Mouse (Mus musculus) left cerebral cortex, adult 18-20 months (tissue): ENCODE data around the gene Olfm1. TPM values are rescaled to one million over a fixed set of nuclear protein-coding genes. Genes with fewer than 3 reads are reported as not detected.

Source experiments
- DNase-seq, 2 experiments: peaks; one replicate each; pipeline ENCODE4 v3.0.0; 2021 to 2022; ENCODE audit warnings: low spot score in 2 of 2, mixed read lengths in 1 of 2
- total RNA-seq, 2 experiments: library from RNA; stranded (reverse); gene quantifications; 2 replicates each; pipeline ENCODE4 v1.2.3; 2021

Gene Olfm1
- total RNA-seq, 2 experiments from 2014 or later: 1,494 to 1,506 TPM

- no peak for DNase-seq
Measured at GRCm38 (mm10) chr2:28278853-28279252, 86.1 kb downstream of the Olfm1 start.

Other genes starting within 250 kb of the Olfm1 start
- gene Fcnb, start 108.1 kb upstream of the Olfm1 start, total RNA-seq: not detected